ENCODE assay signal across 9 mouse cellular contexts in the genomic region with DNA sequence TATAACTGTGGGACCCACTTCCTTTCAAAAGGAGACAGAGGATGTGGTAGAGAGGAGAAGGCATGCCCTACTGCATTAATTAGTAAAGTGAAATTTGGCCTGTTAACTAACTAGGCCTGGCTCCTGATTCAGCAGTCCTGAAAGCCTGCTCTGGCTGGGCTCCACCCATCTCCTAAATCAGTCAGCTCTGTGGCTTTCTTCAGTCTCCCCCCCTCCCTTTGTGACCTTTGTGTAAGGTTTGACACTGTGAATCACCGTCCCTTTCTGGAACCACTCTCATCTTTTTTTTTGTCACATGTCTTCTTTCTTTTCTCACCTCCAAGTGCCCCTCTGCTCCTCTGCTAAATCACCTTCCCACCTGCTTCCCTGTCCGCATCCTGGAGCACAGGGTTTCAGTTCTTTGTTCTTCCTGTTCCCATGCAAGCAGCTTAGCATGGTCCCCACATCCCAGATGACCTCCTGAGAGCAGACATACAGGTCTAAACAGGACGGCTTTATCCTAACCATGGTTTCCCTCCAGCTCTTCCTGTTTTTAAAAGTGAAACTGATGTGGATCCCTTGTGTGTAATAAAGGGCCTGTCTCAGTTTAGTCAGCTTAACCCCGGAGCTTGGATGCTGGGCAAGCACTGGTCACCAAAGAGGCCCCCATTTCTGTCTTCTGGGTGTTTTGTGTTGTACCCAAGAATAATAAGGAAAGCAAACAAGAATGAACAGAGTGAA. TPM values are rescaled to one million over a fixed set of nuclear protein-coding genes. Genes with fewer than 3 reads are reported as not detected.
DNase-seq lines count a peak whose midpoint lies in the region; ATAC-seq and TF ChIP-seq lines count a peak whose summit lies in the region.
"Had no signal": no experiment of that assay in that cellular context is flagged by ENCODE, and none has a peak within 500 bp of the region (broad histone marks: within the 10 kb centered on the region; RNA-seq: fewer than 3 reads in every experiment).

No protein-coding gene starts in this region.

- WGBS in liver, embryonic 15.5 days (ENCODE audit: insufficient replicate concordance) = 34% methylated on average over 4 of the region's 4 CpGs
- WGBS in embryonic facial prominence, embryonic 10.5 days = 64% methylated on average over 4 of the region's 4 CpGs

- H3K4me3 ChIP-seq in liver, embryonic 15.5 days (replicated peaks) = no peak overlapping the region
- peak overlapping the region in 1 of 2 experiments; percentile 22; a peak in 2 of 4 replicates for H3K4me3 ChIP-seq in MEL (ENCODE audit: control insufficient read depth in 1 of 2, insufficient read depth in 1 of 2, low read depth in 2 of 2, low read length in 2 of 2)
- no peak overlapping the region for H3K4me3 ChIP-seq in embryonic facial prominence, embryonic 10.5 days

- no peaks in the 10 kb centered on the region for H3K36me3 ChIP-seq in liver, embryonic 15.5 days (replicated peaks)
- peaks cover 0 to 31% of the 10 kb centered on the region in 2 experiments; a peak in 2 of 4 replicates for H3K36me3 ChIP-seq in MEL (ENCODE audit: control insufficient read depth in 1 of 2, insufficient read depth in 2 of 2, low read length in 2 of 2)
- H3K36me3 ChIP-seq in embryonic facial prominence, embryonic 10.5 days (replicated peaks) = no peaks in the 10 kb centered on the region

- no peak overlapping the region for H3K9ac ChIP-seq in liver, embryonic 15.5 days
- peak overlapping the region; percentile 26 for H3K9ac ChIP-seq in MEL (ENCODE audit: control insufficient read depth, low read depth, low read length, poor library complexity, severe bottlenecking)

- DNase-seq in liver (no peak), MEL (ENCODE audit: low read depth, low spot score) (peak; percentile 57)
- DNase-seq in embryonic facial prominence, embryonic 10.5 days (ENCODE audit: low spot score) = no peak
- no peak for DNase-seq in layer of hippocampus, postnatal 14 days (ENCODE audit: low spot score in 2 of 2)
- no peak for DNase-seq in left cerebral cortex, postnatal 14 days (ENCODE audit: low spot score in 2 of 2)
- no peak for DNase-seq in urinary bladder, postnatal 36 days (ENCODE audit: low spot score in 2 of 2)
- DNase-seq: layer of hippocampus, adult 9-11 months had no signal

- H3K27me3 ChIP-seq in liver, embryonic 15.5 days = no peaks in the 10 kb centered on the region
- no peaks in the 10 kb centered on the region for H3K27me3 ChIP-seq in MEL (ENCODE audit: control insufficient read depth in 1 of 2, insufficient read depth in 2 of 2, low read length in 2 of 2)
- H3K27me3 ChIP-seq in embryonic facial prominence, embryonic 10.5 days (replicated peaks; ENCODE audit: low read depth, poor library complexity, severe bottlenecking) = no peaks in the 10 kb centered on the region

- no peaks in the 10 kb centered on the region for H3K9me3 ChIP-seq in liver, embryonic 15.5 days (replicated peaks)
- no peaks in the 10 kb centered on the region for H3K9me3 ChIP-seq in MEL (replicated peaks; ENCODE audit: insufficient read depth, low read length)
- no peaks in the 10 kb centered on the region for H3K9me3 ChIP-seq in embryonic facial prominence, embryonic 10.5 days

- no peak for ATAC-seq in liver, embryonic 15.5 days (ENCODE audit: insufficient read depth)
- ATAC-seq in monocyte, adult 5-6 weeks (replicated peaks; ENCODE audit: insufficient number of reproducible peaks, low FRiP score, low TSS enrichment, poor library complexity, severe bottlenecking) = peak; percentile 66

- no peak for TF ChIP-seq CTCF in MEL (IDR thresholded peaks at IDR 0.05 in 2 of 3, conservative IDR thresholded peaks at IDR 0.05 in 1 of 3; ENCODE audit: control insufficient read depth in 1 of 3, insufficient read depth in 1 of 3, low read depth in 2 of 3, low read length in 3 of 3, poor library complexity in 1 of 3, severe bottlenecking in 1 of 3)

- peaks cover 12% of the 10 kb centered on the region for H3K4me1 ChIP-seq in liver, embryonic 15.5 days (replicated peaks)
- peaks cover 30 to 37% of the 10 kb centered on the region in 2 experiments for H3K4me1 ChIP-seq in MEL (ENCODE audit: control insufficient read depth in 1 of 2, insufficient read depth in 2 of 2, low read length in 2 of 2)
- peaks cover 4% of the 10 kb centered on the region; the same call in 1 of the 2 replicates for H3K4me1 ChIP-seq in embryonic facial prominence, embryonic 10.5 days

- TF ChIP-seq RAD21 in MEL (IDR thresholded peaks at IDR 0.05; ENCODE audit: low read depth, low read length) = no peak

- no peak overlapping the region for H3K27ac ChIP-seq in liver, embryonic 15.5 days (replicated peaks)
- H3K27ac ChIP-seq in MEL (ENCODE audit: control insufficient read depth, low read depth, low read length) = no peak overlapping the region
- 0 out of 2 replicates have a peak overlapping the region, but pooled peaks have one; percentile 25 for H3K27ac ChIP-seq in embryonic facial prominence, embryonic 10.5 days (replicated peaks)

- intact Hi-C loops in left cerebral cortex, postnatal 14 days (cut with DNase I) = loop anchor here (5.0 kb wide), 1 partner anchor 76 kb away; no protein-coding TSS in a partner anchor

- H3K79me2 ChIP-seq in MEL (ENCODE audit: control insufficient read depth, insufficient read depth, low read length, poor library complexity) = no peaks in the 10 kb centered on the region

- no peak for TF ChIP-seq EP300 in MEL (IDR thresholded peaks at IDR 0.05; ENCODE audit: low read depth in 1 of 2, low read length in 2 of 2)

- TF ChIP-seq POLR2A in MEL (IDR thresholded peaks at IDR 0.05; ENCODE audit: control insufficient read depth in 1 of 2, insufficient read depth in 1 of 2, low read depth in 1 of 2, low read length in 2 of 2, poor library complexity in 1 of 2) = no peak

- peak overlapping the region; percentile 21; the same call in 1 of the 2 replicates for H3K4me2 ChIP-seq in liver, embryonic 15.5 days

TF ChIP-seq in MEL, 35 proteins besides CTCF, POLR2A, EP300 and RAD21:
- no peak for TF ChIP-seq RCOR1 (IDR thresholded peaks at IDR 0.05; ENCODE audit: low read depth, low read length)
TF ChIP-seq in MEL: peak in this region for 0.

RNA-seq across cellular contexts. Expression of gene Cdkl3, which starts 42.6 kb away (rescaled TPM):
- polyA plus RNA-seq in liver, embryonic 15.5 days (2015; fragmentation: Nextera tagmentation; extraction: Ambion mirVana) = 0.78 and 1.3 TPM in 2 replicates
- total RNA-seq in MEL (2012; rRNA removed) = 4.4 and 4.9 TPM in 2 replicates
- 1 to 10 TPM in 1 of 2 experiments, not detected in 1; 3.7 TPM for polyA plus RNA-seq in MEL (2012; ENCODE audit: insufficient read depth in 1 of 2, insufficient read length in 2 of 2, low read depth in 1 of 2, low replicate concordance in 2 of 2, missing spikeins in 1 of 2)
- polyA plus RNA-seq in embryonic facial prominence, embryonic 10.5 days (2016; fragmentation: Nextera tagmentation; extraction: Ambion mirVana) = 10.6 and 14.0 TPM in 2 replicates
- total RNA-seq in monocyte, adult 5-6 weeks (2017) = 2.7 to 7.1 TPM (median 3.7 TPM) in 3 replicates
- 10 to 100 TPM; 20.4 to 20.8 TPM for total RNA-seq in layer of hippocampus, postnatal 14 days (2021)
- total RNA-seq in left cerebral cortex, postnatal 14 days (2021) = 10 to 100 TPM; 11.9 to 17.0 TPM

RNA-seq across cellular contexts. Expression of gene Ube2b, which starts 46.0 kb away (rescaled TPM):
- 118 and 139 TPM in 2 replicates for polyA plus RNA-seq in liver, embryonic 15.5 days (2015; fragmentation: Nextera tagmentation; extraction: Ambion mirVana)
- 35.4 and 39.5 TPM in 2 replicates for total RNA-seq in MEL (2012; rRNA removed)
- polyA plus RNA-seq in MEL (2012; ENCODE audit: insufficient read depth in 1 of 2, insufficient read length in 2 of 2, low read depth in 1 of 2, low replicate concordance in 2 of 2, missing spikeins in 1 of 2) = 100 to 1,000 TPM in 1 of 2 experiments, not detected in 1; 112 TPM
- polyA plus RNA-seq in embryonic facial prominence, embryonic 10.5 days (2016; fragmentation: Nextera tagmentation; extraction: Ambion mirVana) = 220 and 223 TPM in 2 replicates
- 158 to 210 TPM (median 163 TPM) in 3 replicates for total RNA-seq in monocyte, adult 5-6 weeks (2017)
- total RNA-seq in layer of hippocampus, postnatal 14 days (2021) = 100 to 1,000 TPM; 166 to 171 TPM
- 100 to 1,000 TPM; 167 to 182 TPM for total RNA-seq in left cerebral cortex, postnatal 14 days (2021)

RNA-seq across cellular contexts. Expression of gene Ppp2ca, which starts 51.9 kb away (rescaled TPM):
- 31.4 and 31.6 TPM in 2 replicates for polyA plus RNA-seq in liver, embryonic 15.5 days (2015; fragmentation: Nextera tagmentation; extraction: Ambion mirVana)
- 78.2 and 89.5 TPM in 2 replicates for total RNA-seq in MEL (2012; rRNA removed)
- 100 to 1,000 TPM; 102 to 113 TPM for polyA plus RNA-seq in MEL (2012; ENCODE audit: insufficient read depth in 1 of 2, insufficient read length in 2 of 2, low read depth in 1 of 2, low replicate concordance in 2 of 2, missing spikeins in 1 of 2)
- 80.3 and 84.7 TPM in 2 replicates for polyA plus RNA-seq in embryonic facial prominence, embryonic 10.5 days (2016; fragmentation: Nextera tagmentation; extraction: Ambion mirVana)
- 187 to 227 TPM (median 195 TPM) in 3 replicates for total RNA-seq in monocyte, adult 5-6 weeks (2017)
- total RNA-seq in layer of hippocampus, postnatal 14 days (2021) = 100 to 1,000 TPM; 128 to 136 TPM
- 100 to 1,000 TPM; 129 to 131 TPM for total RNA-seq in left cerebral cortex, postnatal 14 days (2021)
